16 mouse cellular contexts compared by ENCODE assay signal in genomic region chr10:73514846-73515245, GRCm38 (mm10).
"Had no signal": no experiment of that assay in that cellular context is flagged by ENCODE, and none has a peak within 500 bp of the region (broad histone marks: within the 10 kb centered on the region; RNA-seq: fewer than 3 reads in every experiment).

No protein-coding gene starts in this region.

- H3K9me3 ChIP-seq: liver, embryonic 15.5 days; megakaryocyte, embryonic 14.5 days; midbrain, embryonic 13.5 days; midbrain, embryonic 15.5 days; neural tube, embryonic 12.5 days; stomach, embryonic 15.5 days had no signal

- H3K27ac ChIP-seq: liver, embryonic 15.5 days; macrophage; midbrain, embryonic 13.5 days; midbrain, embryonic 15.5 days; neural tube, embryonic 12.5 days; stomach, embryonic 15.5 days; stomach, postnatal 0 days had no signal

- H3K27me3 ChIP-seq: liver, embryonic 15.5 days; megakaryocyte, embryonic 14.5 days; midbrain, embryonic 13.5 days; midbrain, embryonic 15.5 days; neural tube, embryonic 12.5 days; stomach, embryonic 15.5 days had no signal

- H3K4me1 ChIP-seq: liver, embryonic 15.5 days; megakaryocyte, embryonic 14.5 days; midbrain, embryonic 13.5 days; midbrain, embryonic 15.5 days; neural tube, embryonic 12.5 days; stomach, embryonic 15.5 days had no signal

- H3K4me3 ChIP-seq: liver, embryonic 15.5 days; megakaryocyte, embryonic 14.5 days; midbrain, embryonic 13.5 days; midbrain, embryonic 15.5 days; neural tube, embryonic 12.5 days; stomach, embryonic 15.5 days had no signal

- H3K36me3 ChIP-seq: liver, embryonic 15.5 days; midbrain, embryonic 13.5 days; midbrain, embryonic 15.5 days; neural tube, embryonic 12.5 days; stomach, embryonic 15.5 days had no signal

- ATAC-seq: liver, postnatal 0 days; midbrain, embryonic 13.5 days; midbrain, embryonic 15.5 days had no signal

- H3K9ac ChIP-seq: liver, embryonic 15.5 days; liver, postnatal 0 days; midbrain, embryonic 13.5 days; midbrain, embryonic 15.5 days; neural tube, embryonic 12.5 days; stomach, embryonic 15.5 days had no signal

- DNase-seq: liver, postnatal 0 days; lung, postnatal 14 days; lung, postnatal 36 days; right cerebral cortex, postnatal 14 days; thymus, adult 2 months; thymus, postnatal 25 days; thymus, postnatal 4 days had no signal

- H3K4me2 ChIP-seq: liver, embryonic 15.5 days; midbrain, embryonic 11.5 days; midbrain, embryonic 13.5 days; midbrain, embryonic 15.5 days; neural tube, embryonic 12.5 days; stomach, embryonic 15.5 days had no signal
